Mouse (Mus musculus) heart, adult 2 months (tissue): ENCODE results near the gene Tgds.

ENCODE experiments used
- CTCF ChIP-seq: fragments of 200-600 bp; IDR thresholded peaks from 2 replicates; pipeline ENCODE4 v1.8.1; 2022; ENCODE audit warnings: antibody characterized with exemption, mild to moderate bottlenecking, moderate library complexity
- EP300 ChIP-seq: fragments of 200-500 bp; IDR thresholded peaks from 2 replicates; pipeline ENCODE4 v1.6.1; 2011; ENCODE audit warnings: low read depth, low read length, control low read depth; ENCODE audit not compliant: insufficient read depth

- TF ChIP-seq CTCF (no peak), EP300 (no peak)
These were observed 51.9 kb downstream of the Tgds start for GRCm38 (mm10) chr14:118080606-118081005.
